Mouse (Mus musculus) midbrain, postnatal 0 days (tissue): ENCODE data around the gene Shisa8. TPM values are rescaled to one million over a fixed set of nuclear protein-coding genes. Genes with fewer than 3 reads are reported as not detected.

Source experiments
- ATAC-seq: fragments of 200-750 bp; cut with Nextera tagmentation; 2 replicates; pipeline ENCODE4 v1.8.0; 2017; ENCODE audit warnings: moderate number of reproducible peaks, mild to moderate bottlenecking, moderate TSS enrichment, moderate library complexity; ENCODE audit not compliant: low FRiP score
- DNase-seq: peaks from one replicate; pipeline ENCODE4 v3.0.0-alpha.2; 2015; ENCODE audit warnings: low spot score
- H3K27ac ChIP-seq: fragments of 300-500 bp; sonication (generic); 2 replicates; pipeline ENCODE4 v1.5.1; 2014; ENCODE audit warnings: low read depth, mild to moderate bottlenecking, low read length, mixed read lengths
- H3K27me3 ChIP-seq: fragments of 300-500 bp; sonication (generic); 2 replicates; pipeline ENCODE4 v1.6.1; 2014; ENCODE audit warnings: low read length, control low read depth, mixed read lengths; ENCODE audit not compliant: insufficient read depth
- H3K36me3 ChIP-seq: fragments of 300-500 bp; sonication (generic); 2 replicates; pipeline ENCODE4 v1.6.1; 2014; ENCODE audit warnings: low read length, control low read depth, mixed read lengths; ENCODE audit not compliant: insufficient read depth
- H3K4me1 ChIP-seq: fragments of 300-500 bp; sonication (generic); 2 replicates; pipeline ENCODE4 v1.6.1; 2014; ENCODE audit warnings: mild to moderate bottlenecking, control low read depth, antibody characterized with exemption, low read length, mixed read lengths; ENCODE audit not compliant: insufficient read depth
- H3K4me2 ChIP-seq: fragments of 300-500 bp; sonication (generic); 2 replicates; pipeline ENCODE4 v1.6.1; 2014; ENCODE audit warnings: low read depth, mild to moderate bottlenecking, low read length, mixed read lengths; ENCODE audit not compliant: poor library complexity, severe bottlenecking
- H3K4me3 ChIP-seq: fragments of 300-500 bp; sonication (generic); 2 replicates; pipeline ENCODE4 v1.5.1; 2014; ENCODE audit warnings: low read depth, mild to moderate bottlenecking, low read length, moderate library complexity
- H3K9ac ChIP-seq: fragments of 300-500 bp; sonication (generic); replicated peaks from 2 replicates; pipeline ENCODE4 v1.6.1; 2014; ENCODE audit warnings: mild to moderate bottlenecking, low read length, moderate library complexity, mixed read lengths; ENCODE audit not compliant: poor library complexity, severe bottlenecking
- H3K9me3 ChIP-seq: fragments of 300-500 bp; sonication (generic); 2 replicates; pipeline ENCODE4 v1.6.1; 2016; ENCODE audit warnings: low read length, control low read depth
- CTCF ChIP-seq: IDR thresholded peaks from 2 replicates; pipeline ENCODE4 v1.5.1; 2016; ENCODE audit warnings: antibody characterized with exemption, mild to moderate bottlenecking
- WGBS: fragments of 180-500 bp; shearing (Covaris S2); extraction: QIAGEN DNeasy Blood & Tissue Kit; methylation state at CpG from one replicate; pipeline ENCODE4 v1.1.7; 2014; 5-methylcytosine and 5-hydroxymethylcytosine counted together
- polyA plus RNA-seq: library from polyadenylated mRNA; unstranded; fragments of >200 nt; fragmentation: Nextera tagmentation; extraction: Ambion mirVana; gene quantifications from 2 replicates; pipeline ENCODE4 v1.2.1, GENCODE M21; 2015
- total RNA-seq: library from RNA; depleted of rRNA; stranded (reverse); fragments of >200 nt; gene quantifications from 2 replicates; pipeline ENCODE4 v1.2.3, GENCODE M21; 2014

The Shisa8 gene
- total and polyA plus RNA-seq, 2 experiments from 2014 or later: 1.6 to 7.6 TPM

DNA sequence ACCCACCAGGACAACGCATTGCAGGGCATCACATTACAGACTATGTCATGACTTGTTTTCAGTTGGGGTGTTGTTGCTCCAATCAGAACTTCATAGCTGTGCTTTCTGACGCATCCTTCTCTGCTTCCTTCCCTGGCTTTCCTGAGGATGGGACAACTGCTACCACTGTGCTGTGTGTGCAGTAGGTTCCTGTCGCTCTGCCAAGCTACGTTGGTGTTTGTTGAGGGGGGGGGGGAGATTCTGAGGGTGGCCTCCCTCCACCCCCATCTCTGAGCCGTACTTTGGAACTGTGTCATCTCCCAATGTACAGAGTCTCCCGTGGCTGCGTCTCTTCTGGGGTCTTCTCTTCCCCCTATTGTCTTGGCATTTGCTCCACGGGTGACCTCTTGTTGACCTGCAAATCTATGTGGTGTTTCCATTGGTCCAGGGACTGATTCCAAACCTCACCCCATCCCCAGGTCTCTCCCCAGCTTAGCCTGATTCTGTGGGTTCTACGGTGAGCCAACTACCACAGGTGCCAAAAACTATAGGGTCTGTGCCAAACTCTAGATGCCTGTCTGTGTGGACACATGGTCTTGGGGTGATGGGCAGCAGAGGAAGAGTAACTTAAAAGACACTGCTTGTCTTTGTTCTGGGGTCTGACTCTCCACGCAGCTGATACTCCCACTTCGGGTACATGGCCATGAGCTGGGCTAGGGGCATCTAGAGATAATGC is 2.9 kb upstream of the Shisa8 start:
- ATAC-seq: no peak
- H3K9me3 ChIP-seq: no peaks in the 10 kb centered on the region
- H3K27me3 ChIP-seq: peaks cover 41% of the 10 kb centered on the region
- no peak overlapping the region for H3K4me3 ChIP-seq
- no peak overlapping the region for H3K4me2 ChIP-seq
- H3K4me1 ChIP-seq: peaks cover 3% of the 10 kb centered on the region; the same call in 1 of the 2 replicates
- WGBS: 34% methylated on average over 11 of the region's 11 CpGs
- no peak overlapping the region for H3K27ac ChIP-seq
- no peak overlapping the region for H3K9ac ChIP-seq
- no peaks in the 10 kb centered on the region for H3K36me3 ChIP-seq
- no peak for TF ChIP-seq CTCF
- DNase-seq: no peak

DNA sequence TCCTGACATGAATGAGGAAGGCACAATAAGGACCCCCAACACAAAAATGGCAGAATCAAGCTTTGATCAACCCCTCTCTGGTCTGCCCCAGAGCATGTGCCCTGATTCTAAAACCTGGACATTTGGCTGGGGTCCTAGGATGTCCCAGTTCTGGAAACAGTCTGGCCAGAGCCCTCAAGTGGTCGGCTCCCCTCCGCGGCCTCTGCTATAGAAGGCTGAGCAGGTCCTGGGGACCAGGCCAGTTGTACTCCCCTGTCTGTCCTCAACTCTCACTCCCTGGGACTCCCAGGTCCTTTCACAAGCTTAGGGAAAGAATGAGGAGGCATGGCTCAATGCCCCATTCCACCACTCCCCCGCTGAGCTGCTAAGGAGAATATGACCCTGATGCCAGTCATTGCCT is 607 bp upstream of the Shisa8 start:
- Histone ChIP-seq H3K4me2 (no peak overlapping the region), H3K4me3 (no peak overlapping the region), H3K4me1 (peaks cover 3% of the 10 kb centered on the region; the same call in 1 of the 2 replicates), H3K9me3 (no peaks in the 10 kb centered on the region), H3K36me3 (no peaks in the 10 kb centered on the region), H3K9ac (no peak overlapping the region), H3K27me3 (peaks cover 56% of the 10 kb centered on the region), H3K27ac (no peak overlapping the region)
- DNase-seq: no peak
- TF ChIP-seq CTCF: no peak
- no peak for ATAC-seq
- 20% methylated on average over 4 of the region's 4 CpGs for WGBS

DNA sequence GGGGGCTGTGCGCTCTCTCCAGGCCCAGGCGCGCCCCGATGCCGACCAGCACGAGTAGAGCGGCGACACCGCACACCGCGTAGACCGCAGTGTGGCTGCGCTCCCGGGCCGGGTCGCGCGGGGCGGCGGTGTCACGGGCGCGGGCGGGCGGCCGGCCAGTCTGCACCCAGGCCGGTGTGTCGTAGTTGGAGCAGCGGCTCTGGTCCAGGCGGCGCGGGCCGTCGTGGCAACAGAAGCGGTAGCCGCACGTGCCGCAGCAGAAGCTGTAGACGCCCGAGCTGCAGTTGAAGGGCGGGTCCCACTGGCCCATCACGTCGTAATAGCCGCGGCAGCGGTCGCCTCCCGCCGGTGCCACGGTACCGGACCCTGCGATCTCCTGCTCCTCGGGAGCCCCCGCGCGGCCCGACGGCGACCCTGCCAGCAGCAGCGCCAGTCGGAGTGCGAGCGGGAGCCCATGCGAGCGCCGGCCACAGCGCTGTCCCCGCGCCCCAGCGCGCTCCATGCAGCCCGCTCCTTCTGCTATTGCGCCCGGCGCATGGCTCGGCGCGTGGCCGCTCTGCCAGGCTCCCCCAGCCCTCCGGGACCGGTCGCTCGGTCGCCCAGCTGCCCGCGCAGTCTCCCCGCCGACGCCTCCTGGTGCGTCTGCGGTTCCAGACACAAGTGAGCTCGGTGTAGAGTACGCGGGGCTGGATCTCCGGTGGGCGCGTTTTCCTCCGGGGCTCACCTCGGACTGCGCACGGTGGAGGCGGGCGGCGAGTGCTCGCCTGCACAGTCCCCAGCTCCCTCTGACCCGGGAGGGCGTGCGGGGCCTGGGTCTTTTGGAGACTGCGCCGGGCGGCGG is 484 bp downstream of the Shisa8 start:
- WGBS: 2% methylated on average over 102 of the region's 112 CpGs
- Histone ChIP-seq H3K27ac (no peak overlapping the region), H3K36me3 (no peaks in the 10 kb centered on the region), H3K27me3 (peaks cover 61% of the 10 kb centered on the region), H3K4me3 (peak overlapping the region; percentile 40), H3K4me1 (peaks cover 7% of the 10 kb centered on the region; the same call in 1 of the 2 replicates), H3K4me2 (peak overlapping the region; percentile 62), H3K9me3 (no peaks in the 10 kb centered on the region), H3K9ac (peak overlapping the region; percentile 24; the same call in 1 of the 2 replicates)
- 0 out of 2 replicates have a peak, but pooled peaks have one; percentile 24 for ATAC-seq
- no peak for DNase-seq
- peak; percentile 6; the same call in 1 of the 2 replicates for TF ChIP-seq CTCF

DNA sequence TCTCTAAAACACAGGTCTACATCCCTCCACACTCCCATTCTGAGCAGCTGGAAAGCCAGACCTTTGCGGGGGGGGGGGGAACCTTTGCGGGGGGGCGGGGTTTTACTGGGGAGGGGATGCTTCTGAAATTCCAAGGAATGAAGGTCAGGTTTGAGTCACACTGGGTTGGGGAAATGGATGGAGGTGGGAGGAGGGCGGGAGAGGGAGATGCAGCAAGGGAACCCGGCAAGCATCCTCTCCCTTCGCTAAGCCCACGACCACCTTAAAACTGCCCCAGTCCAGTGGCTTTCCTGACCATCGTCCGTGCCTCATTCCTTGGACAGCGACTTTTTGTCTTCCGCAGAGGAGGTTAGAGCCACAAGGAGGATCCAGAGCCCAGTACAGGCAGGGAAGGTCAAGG is 1.3 kb downstream of the Shisa8 start:
- no peaks in the 10 kb centered on the region for H3K9me3 ChIP-seq
- H3K27ac ChIP-seq: no peak overlapping the region
- H3K27me3 ChIP-seq: peaks cover 67% of the 10 kb centered on the region
- WGBS: 4% methylated on average over 11 of the region's 11 CpGs
- H3K4me1 ChIP-seq: peaks cover 12% of the 10 kb centered on the region; the same call in 1 of the 2 replicates
- H3K4me2 ChIP-seq: peak overlapping the region; percentile 62
- ATAC-seq (no peak), DNase-seq (no peak)
- no peaks in the 10 kb centered on the region; the same call in 1 of the 2 replicates for H3K36me3 ChIP-seq
- TF ChIP-seq CTCF: no peak
- H3K4me3 ChIP-seq: peak overlapping the region; percentile 40
- H3K9ac ChIP-seq: no peak overlapping the region

DNA sequence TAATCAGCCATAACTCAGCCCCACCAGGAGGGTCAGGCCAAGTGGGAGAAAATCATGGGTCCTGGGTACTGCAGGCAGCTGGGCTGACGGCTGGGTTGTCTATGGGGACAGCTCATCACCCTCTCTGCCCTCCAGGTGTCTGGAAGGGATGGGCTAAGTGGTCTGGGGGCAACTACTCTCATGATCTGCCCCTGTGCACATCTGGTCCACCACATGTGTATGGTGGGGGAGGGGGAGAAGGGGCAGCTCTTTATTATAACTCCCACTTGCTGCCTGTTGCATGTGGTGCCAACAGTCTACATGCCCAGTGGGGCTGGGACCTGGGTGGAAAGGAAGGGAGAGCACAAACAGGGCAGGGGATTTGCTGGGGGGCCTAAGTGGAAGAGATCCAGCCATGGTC is 1.8 kb downstream of the Shisa8 start:
- DNase-seq: no peak
- 62% methylated on average over 1 of the region's 1 CpGs for WGBS
- Histone ChIP-seq H3K9ac (no peak overlapping the region), H3K4me1 (peaks cover 9% of the 10 kb centered on the region; the same call in 1 of the 2 replicates), H3K9me3 (no peaks in the 10 kb centered on the region), H3K4me3 (no peak overlapping the region), H3K36me3 (no peaks in the 10 kb centered on the region; the same call in 1 of the 2 replicates), H3K27me3 (peaks cover 68% of the 10 kb centered on the region), H3K4me2 (no peak overlapping the region), H3K27ac (no peak overlapping the region)
- no peak for TF ChIP-seq CTCF
- ATAC-seq: no peak
